Mouse (Mus musculus) hindbrain, postnatal 0 days (tissue): ENCODE data around the gene Ifnar1. TPM values are rescaled to one million over a fixed set of nuclear protein-coding genes. Genes with fewer than 3 reads are reported as not detected.

Experiments
- ATAC-seq: fragments of 200-750 bp; cut with Nextera tagmentation; 2 replicates; pipeline ENCODE4 v1.8.0; 2017; ENCODE audit warnings: mild to moderate bottlenecking, moderate TSS enrichment, moderate library complexity
- DNase-seq: peaks from one replicate; pipeline ENCODE4 v3.0.0-alpha.2; 2015; ENCODE audit warnings: low spot score
- H3K27ac ChIP-seq: fragments of 300-500 bp; sonication (generic); 2 replicates; pipeline ENCODE4 v1.5.1; 2014; ENCODE audit warnings: mild to moderate bottlenecking
- H3K27me3 ChIP-seq: fragments of 300-500 bp; sonication (generic); 2 replicates; pipeline ENCODE4 v1.6.1; 2014; ENCODE audit warnings: low read length, mixed read lengths; ENCODE audit not compliant: insufficient read depth
- H3K36me3 ChIP-seq: fragments of 300-500 bp; sonication (generic); 2 replicates; pipeline ENCODE4 v1.6.1; 2014; ENCODE audit warnings: low read length, mixed read lengths; ENCODE audit not compliant: insufficient read depth
- H3K4me1 ChIP-seq: fragments of 300-500 bp; sonication (generic); 2 replicates; pipeline ENCODE4 v1.6.1; 2014; ENCODE audit warnings: antibody characterized with exemption, low read length, mixed read lengths; ENCODE audit not compliant: insufficient read depth
- H3K4me2 ChIP-seq: fragments of 300-500 bp; sonication (generic); 2 replicates; pipeline ENCODE4 v1.6.1; 2014; ENCODE audit warnings: low read depth, mild to moderate bottlenecking, low read length, moderate library complexity, mixed read lengths
- H3K4me3 ChIP-seq: fragments of 300-500 bp; sonication (generic); 2 replicates; pipeline ENCODE4 v1.5.1; 2014; ENCODE audit warnings: low read length
- H3K9ac ChIP-seq: fragments of 300-500 bp; sonication (generic); replicated peaks from 2 replicates; pipeline ENCODE4 v1.6.1; 2014; ENCODE audit warnings: mild to moderate bottlenecking, low read length, moderate library complexity, mixed read lengths
- H3K9me3 ChIP-seq: fragments of 300-500 bp; sonication (generic); 2 replicates; pipeline ENCODE4 v1.6.1; 2016; ENCODE audit warnings: low read length, mixed read lengths
- CTCF ChIP-seq: IDR thresholded peaks from 2 replicates; pipeline ENCODE4 v1.5.1; 2016; ENCODE audit warnings: antibody characterized with exemption, control low read depth, low read depth
- WGBS: fragments of 180-500 bp; shearing (Covaris S2); extraction: QIAGEN DNeasy Blood & Tissue Kit; methylation state at CpG from one replicate; pipeline ENCODE4 v1.1.7; 2014; 5-methylcytosine and 5-hydroxymethylcytosine counted together
- polyA plus RNA-seq: library from polyadenylated mRNA; unstranded; fragments of >200 nt; fragmentation: Nextera tagmentation; extraction: Ambion mirVana; gene quantifications from 2 replicates; pipeline ENCODE4 v1.2.1, GENCODE M21; 2015
- total RNA-seq: library from RNA; depleted of rRNA; stranded (reverse); fragments of >200 nt; gene quantifications from 2 replicates; pipeline ENCODE4 v1.2.3, GENCODE M21; 2014

Gene Ifnar1
- total and polyA plus RNA-seq, 2 experiments from 2014 or later, result 34.1 to 53.1 TPM

GRCm38 (mm10) chr16:91459396-91459795 lies 25.6 kb upstream of the Ifnar1 start:
- WGBS, result 88% methylated on average over 3 of the region's 3 CpGs
- no peaks in the 10 kb centered on the region for H3K27me3 ChIP-seq
- no peaks in the 10 kb centered on the region for H3K36me3 ChIP-seq
- H3K4me1 ChIP-seq, result 0 out of 2 replicates have a peak, but pooled peaks cover 5% of the 10 kb centered on the region
- no peak overlapping the region for H3K4me3 ChIP-seq
- H3K9ac ChIP-seq, result no peak overlapping the region
- DNase-seq (no peak), ATAC-seq (no peak)
- no peak overlapping the region for H3K4me2 ChIP-seq
- H3K9me3 ChIP-seq, result no peaks in the 10 kb centered on the region
- no peak overlapping the region for H3K27ac ChIP-seq
- TF ChIP-seq CTCF, result no peak

GRCm38 (mm10) chr16:91459841-91460370 lies 25.1 kb upstream of the Ifnar1 start:
- Histone ChIP-seq H3K4me1 (0 out of 2 replicates have a peak, but pooled peaks cover 7% of the 10 kb centered on the region), H3K27me3 (no peaks in the 10 kb centered on the region), H3K9me3 (no peaks in the 10 kb centered on the region), H3K4me2 (no peak overlapping the region), H3K4me3 (no peak overlapping the region), H3K27ac (no peak overlapping the region), H3K9ac (no peak overlapping the region), H3K36me3 (no peaks in the 10 kb centered on the region)
- DNase-seq (no peak), ATAC-seq (no peak)
- 73% methylated on average over 11 of the region's 11 CpGs for WGBS
- TF ChIP-seq CTCF, result peak; percentile 36

- no peaks in the 10 kb centered on the region for H3K36me3 ChIP-seq
- H3K9me3 ChIP-seq, result no peaks in the 10 kb centered on the region
- H3K4me2 ChIP-seq, result no peak overlapping the region
- ATAC-seq (no peak), DNase-seq (no peak)
- TF ChIP-seq CTCF, result no peak
- H3K27ac ChIP-seq, result no peak overlapping the region
- no peak overlapping the region for H3K4me3 ChIP-seq
- no peak overlapping the region for H3K9ac ChIP-seq
- peaks cover 11% of the 10 kb centered on the region; the same call in 1 of the 2 replicates for H3K4me1 ChIP-seq
- 66% methylated on average over 11 of the region's 11 CpGs for WGBS
- H3K27me3 ChIP-seq, result no peaks in the 10 kb centered on the region
These were observed 23.9 kb upstream of the Ifnar1 start for GRCm38 (mm10) chr16:91461066-91461638.

GRCm38 (mm10) chr16:91461773-91462181 lies 23.3 kb upstream of the Ifnar1 start:
- DNase-seq (no peak), ATAC-seq (no peak)
- Histone ChIP-seq H3K36me3 (no peaks in the 10 kb centered on the region), H3K4me3 (no peak overlapping the region), H3K9ac (no peak overlapping the region), H3K27me3 (no peaks in the 10 kb centered on the region), H3K9me3 (no peaks in the 10 kb centered on the region), H3K27ac (no peak overlapping the region), H3K4me1 (peaks cover 17% of the 10 kb centered on the region; the same call in 1 of the 2 replicates), H3K4me2 (no peak overlapping the region)
- no peak for TF ChIP-seq CTCF
- 55% methylated on average over 9 of the region's 9 CpGs for WGBS

GRCm38 (mm10) chr16:91462644-91463043 lies 22.4 kb upstream of the Ifnar1 start:
- no peaks in the 10 kb centered on the region for H3K36me3 ChIP-seq
- peaks cover 17% of the 10 kb centered on the region; the same call in 1 of the 2 replicates for H3K4me1 ChIP-seq
- no peak for ATAC-seq
- no peak for TF ChIP-seq CTCF
- H3K27ac ChIP-seq, result no peak overlapping the region
- no peak overlapping the region for H3K4me3 ChIP-seq
- WGBS, result 76% methylated on average over 3 of the region's 3 CpGs
- no peak overlapping the region for H3K4me2 ChIP-seq
- H3K27me3 ChIP-seq, result no peaks in the 10 kb centered on the region
- no peak overlapping the region for H3K9ac ChIP-seq
- no peak for DNase-seq
- H3K9me3 ChIP-seq, result no peaks in the 10 kb centered on the region

GRCm38 (mm10) chr16:91463400-91463799 lies 21.6 kb upstream of the Ifnar1 start:
- H3K9me3 ChIP-seq, result no peaks in the 10 kb centered on the region

More at GRCm38 (mm10) chr16:91463400-91463799, 21.6 kb upstream of the Ifnar1 start:
- H3K27me3 ChIP-seq, result no peaks in the 10 kb centered on the region
- no peak overlapping the region for H3K9ac ChIP-seq
- DNase-seq, result no peak
- 85% methylated on average over 2 of the region's 2 CpGs for WGBS
- ATAC-seq, result no peak
- H3K27ac ChIP-seq, result no peak overlapping the region
- peaks cover 17% of the 10 kb centered on the region; the same call in 1 of the 2 replicates for H3K4me1 ChIP-seq
- no peaks in the 10 kb centered on the region; the same call in 1 of the 2 replicates for H3K36me3 ChIP-seq
- TF ChIP-seq CTCF, result no peak
- H3K4me3 ChIP-seq, result no peak overlapping the region
- H3K4me2 ChIP-seq, result no peak overlapping the region
